Mouse (Mus musculus): Measurements from ENCODE around the gene Gm9964.

GRCm38 (mm10) chr11:79336722-79337267 is 40.1 kb upstream of the Gm9964 start:
- TF ChIP-seq HCFC1 (IDR thresholded peaks at IDR 0.05; ENCODE audit: borderline replicate concordance, insufficient read depth, low read length) (no peak), MAFK (IDR thresholded peaks at IDR 0.05; ENCODE audit: insufficient read depth, low read depth, low read length) (no peak), ZC3H11A (IDR thresholded peaks at IDR 0.05; ENCODE audit: borderline replicate concordance, low read depth, low read length) (no peak), ZNF384 (IDR thresholded peaks at IDR 0.05; ENCODE audit: low read depth, low read length) (no peak), CHD2 (IDR thresholded peaks at IDR 0.05; ENCODE audit: low read depth, low read length) (no peak)
